Mouse (Mus musculus) ES-Bruce4 (cell line): Measurements from ENCODE around the gene Kcng4.

ENCODE experiments used
- CTCF ChIP-seq: IDR thresholded peaks from one replicate; pipeline ENCODE4 v1.8.1; 2011; ENCODE audit warnings: low read depth, low read length
- EP300 ChIP-seq: IDR thresholded peaks from 2 replicates; pipeline ENCODE4 v1.6.1; 2011; ENCODE audit warnings: low read depth, low read length; ENCODE audit not compliant: insufficient read depth

DNA sequence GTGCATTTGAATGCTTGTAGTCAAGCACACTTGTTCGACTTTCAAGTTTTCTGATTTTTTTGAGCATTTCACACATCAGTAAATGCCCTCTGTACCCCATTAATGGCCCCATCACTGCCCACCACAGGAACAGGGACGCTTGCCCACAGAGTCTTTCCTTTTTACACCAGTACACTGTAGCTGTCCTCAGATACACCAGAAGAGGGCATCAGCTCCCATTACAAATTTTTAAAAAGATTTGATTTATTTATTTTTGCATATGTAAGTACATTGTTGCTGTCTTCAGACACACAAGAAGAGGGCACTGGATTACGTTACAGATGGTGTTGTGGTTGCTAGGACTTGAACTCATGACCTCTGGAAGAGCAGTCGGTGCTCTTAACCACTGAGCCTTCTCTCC is 47.2 kb downstream of the Kcng4 start:
- no peak for TF ChIP-seq EP300
- no peak for TF ChIP-seq CTCF
